Mouse (Mus musculus): Measurements from ENCODE around the gene Snx6. TPM values are rescaled to one million over a fixed set of nuclear protein-coding genes. Genes with fewer than 3 reads are reported as not detected.
A peak's percentile ranks its signal among the peaks of the same experiment; 100 is the strongest.
"Not testable (repeated sequence)": the region's sequence is repeated elsewhere in the genome, so short reads cannot be mapped to it uniquely, and the experiment has no call there.

Gene Snx6
- polyA plus RNA-seq, 1 experiment: 14.1 TPM

GRCm38 (mm10) chr12:54834925-54835447, 39.5 kb upstream of the Snx6 start:
- WGBS: 2% methylated on average over 11 of the region's 11 CpGs
- H3K36me3 ChIP-seq (ENCODE audit: control insufficient read depth, insufficient read depth, low read length): no peaks in the 10 kb centered on the region
- no peaks in the 10 kb centered on the region for H3K27me3 ChIP-seq (ENCODE audit: control insufficient read depth, insufficient read depth, low read length)
- H3K27ac ChIP-seq (ENCODE audit: insufficient read depth, low read depth, low read length): peak overlapping the region; percentile 40
- H3K4me1 ChIP-seq (ENCODE audit: control insufficient read depth, insufficient read depth, insufficient read length, low read length): peaks cover 4% of the 10 kb centered on the region; the same call in 1 of the 2 replicates
- peak overlapping the region; percentile 41 for H3K4me3 ChIP-seq (ENCODE audit: low read depth, low read length)
- no peak for TF ChIP-seq POLR2A (IDR thresholded peaks at IDR 0.05; ENCODE audit: low read depth, low read length)
- no peak for TF ChIP-seq CTCF (IDR thresholded peaks at IDR 0.05; ENCODE audit: extremely low read depth, insufficient read length, insufficient replicate concordance, low read depth, low read length)

GRCm38 (mm10) chr12:54833856-54834399, 38.4 kb upstream of the Snx6 start:
- no peaks in the 10 kb centered on the region for H3K27me3 ChIP-seq (ENCODE audit: control insufficient read depth, insufficient read depth, low read length)
- H3K27ac ChIP-seq (ENCODE audit: insufficient read depth, low read depth, low read length): no peak overlapping the region
- H3K4me1 ChIP-seq (ENCODE audit: control insufficient read depth, insufficient read depth, insufficient read length, low read length): peaks cover 4% of the 10 kb centered on the region; the same call in 1 of the 2 replicates
- TF ChIP-seq POLR2A (IDR thresholded peaks at IDR 0.05; ENCODE audit: low read depth, low read length): no peak
- no peak for TF ChIP-seq CTCF (IDR thresholded peaks at IDR 0.05; ENCODE audit: extremely low read depth, insufficient read length, insufficient replicate concordance, low read depth, low read length)
- no peak overlapping the region for H3K4me3 ChIP-seq (ENCODE audit: low read depth, low read length)
- 62% methylated on average over 9 of the region's 9 CpGs for WGBS
- no peaks in the 10 kb centered on the region for H3K36me3 ChIP-seq (ENCODE audit: control insufficient read depth, insufficient read depth, low read length)

- H3K27ac ChIP-seq (ENCODE audit: insufficient read depth, low read depth, low read length); H3K27me3 ChIP-seq (ENCODE audit: control insufficient read depth, insufficient read depth, low read length); H3K4me1 ChIP-seq (ENCODE audit: control insufficient read depth, insufficient read depth, insufficient read length, low read length); H3K4me3 ChIP-seq (ENCODE audit: low read depth, low read length); H3K36me3 ChIP-seq (ENCODE audit: control insufficient read depth, insufficient read depth, low read length): not testable (repeated sequence)
- WGBS: 63% methylated on average over 1 of the region's 1 CpGs
Measured at GRCm38 (mm10) chr12:54831927-54832326, 36.4 kb upstream of the Snx6 start.

GRCm38 (mm10) chr12:54830574-54830973, 35.1 kb upstream of the Snx6 start:
- Histone ChIP-seq H3K27me3 (ENCODE audit: control insufficient read depth, insufficient read depth, low read length) (no peaks in the 10 kb centered on the region), H3K36me3 (ENCODE audit: control insufficient read depth, insufficient read depth, low read length) (no peaks in the 10 kb centered on the region), H3K4me3 (ENCODE audit: low read depth, low read length) (no peak overlapping the region), H3K4me1 (ENCODE audit: control insufficient read depth, insufficient read depth, insufficient read length, low read length) (peaks cover 2% of the 10 kb centered on the region; the same call in 1 of the 2 replicates), H3K27ac (ENCODE audit: insufficient read depth, low read depth, low read length) (no peak overlapping the region)
- TF ChIP-seq POLR2A (IDR thresholded peaks at IDR 0.05; ENCODE audit: low read depth, low read length) (no peak), CTCF (IDR thresholded peaks at IDR 0.05; ENCODE audit: extremely low read depth, insufficient read length, insufficient replicate concordance, low read depth, low read length) (peak; percentile 89; the same call in 1 of the 2 replicates)
- 13% methylated on average over 6 of the region's 6 CpGs for WGBS

- Histone ChIP-seq H3K36me3 (ENCODE audit: control insufficient read depth, insufficient read depth, low read length) (no peaks in the 10 kb centered on the region), H3K4me3 (ENCODE audit: low read depth, low read length) (no peak overlapping the region), H3K4me1 (ENCODE audit: control insufficient read depth, insufficient read depth, insufficient read length, low read length) (no peaks in the 10 kb centered on the region), H3K27me3 (ENCODE audit: control insufficient read depth, insufficient read depth, low read length) (no peaks in the 10 kb centered on the region), H3K27ac (ENCODE audit: insufficient read depth, low read depth, low read length) (no peak overlapping the region)
- 69% methylated on average over 5 of the region's 5 CpGs for WGBS
- TF ChIP-seq POLR2A (IDR thresholded peaks at IDR 0.05; ENCODE audit: low read depth, low read length) (no peak), CTCF (IDR thresholded peaks at IDR 0.05; ENCODE audit: extremely low read depth, insufficient read length, insufficient replicate concordance, low read depth, low read length) (no peak)
Measured at GRCm38 (mm10) chr12:54829876-54830275, 34.4 kb upstream of the Snx6 start.

DNA sequence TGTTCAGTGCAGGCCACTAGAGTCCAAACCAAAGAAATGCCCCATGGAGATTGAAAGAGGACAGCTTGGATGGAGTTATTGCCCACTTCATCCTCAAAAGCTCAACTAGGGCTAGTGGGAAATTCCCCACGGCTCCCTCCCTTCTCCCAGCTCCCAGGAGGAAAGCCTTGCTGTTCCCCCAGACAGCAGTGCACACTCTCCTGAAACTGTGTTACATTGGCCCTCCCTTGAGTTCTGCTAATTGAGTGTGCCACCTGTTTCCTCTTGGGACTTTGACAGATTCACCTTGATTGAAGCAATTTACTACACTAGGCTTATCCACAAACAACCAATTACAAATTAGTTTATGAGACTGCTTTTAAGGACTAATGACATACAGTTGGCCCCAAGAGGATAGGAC, 32.5 kb upstream of the Snx6 start:
- H3K4me3 ChIP-seq (ENCODE audit: low read depth, low read length): no peak overlapping the region
- no peak for TF ChIP-seq POLR2A (IDR thresholded peaks at IDR 0.05; ENCODE audit: low read depth, low read length)
- no peak for TF ChIP-seq CTCF (IDR thresholded peaks at IDR 0.05; ENCODE audit: extremely low read depth, insufficient read length, insufficient replicate concordance, low read depth, low read length)
- H3K4me1 ChIP-seq (ENCODE audit: control insufficient read depth, insufficient read depth, insufficient read length, low read length): no peaks in the 10 kb centered on the region
- H3K27me3 ChIP-seq (ENCODE audit: control insufficient read depth, insufficient read depth, low read length): no peaks in the 10 kb centered on the region
- H3K36me3 ChIP-seq (ENCODE audit: control insufficient read depth, insufficient read depth, low read length): no peaks in the 10 kb centered on the region
- no peak overlapping the region for H3K27ac ChIP-seq (ENCODE audit: insufficient read depth, low read depth, low read length)
- 63% methylated on average over 1 of the region's 1 CpGs for WGBS

DNA sequence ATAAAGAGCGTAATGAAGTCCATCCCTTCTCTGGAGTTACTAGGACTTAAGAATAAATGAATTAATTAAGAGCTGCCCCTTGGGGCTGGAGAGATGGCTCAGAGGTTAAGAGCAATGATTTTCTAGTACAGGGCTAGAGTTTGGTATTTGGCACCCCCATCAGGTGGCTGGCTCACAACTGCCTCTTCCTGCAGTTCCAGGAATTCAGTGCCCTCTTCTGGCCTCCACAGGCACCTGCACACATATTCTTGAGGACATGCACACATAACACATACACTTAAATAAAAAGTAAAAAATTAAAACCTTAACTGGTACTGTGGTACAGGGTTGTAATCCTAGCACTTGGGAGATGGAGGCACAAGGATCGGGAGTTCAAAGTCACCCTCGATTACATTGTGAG, 29.7 kb upstream of the Snx6 start:
- Histone ChIP-seq H3K27me3 (ENCODE audit: control insufficient read depth, insufficient read depth, low read length) (no peaks in the 10 kb centered on the region), H3K36me3 (ENCODE audit: control insufficient read depth, insufficient read depth, low read length) (no peaks in the 10 kb centered on the region), H3K27ac (ENCODE audit: insufficient read depth, low read depth, low read length) (no peak overlapping the region), H3K4me1 (ENCODE audit: control insufficient read depth, insufficient read depth, insufficient read length, low read length) (peaks cover under 1% of the 10 kb centered on the region; the same call in 1 of the 2 replicates), H3K4me3 (ENCODE audit: low read depth, low read length) (no peak overlapping the region)
- TF ChIP-seq CTCF (IDR thresholded peaks at IDR 0.05; ENCODE audit: extremely low read depth, insufficient read length, insufficient replicate concordance, low read depth, low read length) (peak; percentile 60; the same call in 1 of the 2 replicates), POLR2A (IDR thresholded peaks at IDR 0.05; ENCODE audit: low read depth, low read length) (no peak)
- WGBS: 98% methylated on average over 3 of the region's 3 CpGs
